Mouse (Mus musculus) midbrain, embryonic 15.5 days (tissue): ENCODE data around the gene Thpo. TPM values are rescaled to one million over a fixed set of nuclear protein-coding genes. Genes with fewer than 3 reads are reported as not detected.
A peak's percentile ranks its signal among the peaks of the same experiment; 100 is the strongest.

Source experiments
- ATAC-seq: fragments of 200-750 bp; cut with Nextera tagmentation; replicated peaks from 2 replicates; pipeline ENCODE4 v1.8.0; 2017; ENCODE audit warnings: moderate TSS enrichment
- H3K27ac ChIP-seq: fragments of 300-500 bp; sonication (generic); 2 replicates; pipeline ENCODE4 v1.5.1; 2015; ENCODE audit warnings: mild to moderate bottlenecking, inconsistent platforms
- H3K27me3 ChIP-seq: fragments of 300-500 bp; sonication (generic); replicated peaks from 2 replicates; pipeline ENCODE4 v1.6.1; 2015; ENCODE audit warnings: inconsistent platforms
- H3K36me3 ChIP-seq: fragments of 300-500 bp; sonication (generic); replicated peaks from 2 replicates; pipeline ENCODE4 v1.6.1; 2015; ENCODE audit warnings: inconsistent platforms
- H3K4me1 ChIP-seq: fragments of 300-500 bp; sonication (generic); 2 replicates; pipeline ENCODE4 v1.6.1; 2015; ENCODE audit warnings: inconsistent platforms
- H3K4me2 ChIP-seq: fragments of 300-500 bp; sonication (generic); 2 replicates; pipeline ENCODE4 v1.6.1; 2015; ENCODE audit warnings: inconsistent platforms, mild to moderate bottlenecking, moderate library complexity
- H3K4me3 ChIP-seq: fragments of 300-500 bp; sonication (generic); 2 replicates; pipeline ENCODE4 v1.5.1; 2015; ENCODE audit warnings: mild to moderate bottlenecking, inconsistent platforms
- H3K9ac ChIP-seq: fragments of 300-500 bp; sonication (generic); 2 replicates; pipeline ENCODE4 v1.6.1; 2015; ENCODE audit warnings: mild to moderate bottlenecking, inconsistent platforms
- H3K9me3 ChIP-seq: fragments of 300-500 bp; sonication (generic); 2 replicates; pipeline ENCODE4 v1.6.1; 2016; ENCODE audit warnings: inconsistent platforms
- WGBS: fragments of 180-500 bp; shearing (Covaris S2); methylation state at CpG from one replicate; pipeline ENCODE4 v1.1.7; 2015; ENCODE audit warnings: mixed read lengths; 5-methylcytosine and 5-hydroxymethylcytosine counted together
- polyA plus RNA-seq: library from polyadenylated mRNA; unstranded; fragments of >200 nt; fragmentation: Nextera tagmentation; extraction: Ambion mirVana; gene quantifications from 2 replicates; pipeline ENCODE4 v1.2.1, GENCODE M21; 2015

The Thpo gene
- polyA plus RNA-seq, 1 experiment from 2014 or later = 1.7 TPM

- peaks cover 15% of the 10 kb centered on the region for H3K4me1 ChIP-seq
- H3K4me3 ChIP-seq = no peak overlapping the region
- H3K36me3 ChIP-seq = no peaks in the 10 kb centered on the region
- H3K9ac ChIP-seq = no peak overlapping the region
- ATAC-seq = no peak
- no peaks in the 10 kb centered on the region for H3K9me3 ChIP-seq
- peaks cover 25% of the 10 kb centered on the region for H3K27me3 ChIP-seq
- 82% methylated on average over 5 of the region's 5 CpGs for WGBS
- no peak overlapping the region for H3K4me2 ChIP-seq
- H3K27ac ChIP-seq = no peak overlapping the region
Observed at GRCm38 (mm10) chr16:20736823-20737222, 2.5 kb upstream of the Thpo start.

GRCm38 (mm10) chr16:20736168-20736567 is 1.9 kb upstream of the Thpo start:
- WGBS = 88% methylated on average over 7 of the region's 7 CpGs
- Histone ChIP-seq H3K4me2 (no peak overlapping the region), H3K4me3 (no peak overlapping the region), H3K27ac (no peak overlapping the region), H3K9me3 (no peaks in the 10 kb centered on the region), H3K27me3 (peaks cover 25% of the 10 kb centered on the region), H3K9ac (no peak overlapping the region), H3K4me1 (peaks cover 15% of the 10 kb centered on the region), H3K36me3 (no peaks in the 10 kb centered on the region)
- no peak for ATAC-seq

- Histone ChIP-seq H3K4me1 (peaks cover 15% of the 10 kb centered on the region), H3K27me3 (peaks cover 25% of the 10 kb centered on the region), H3K9me3 (no peaks in the 10 kb centered on the region), H3K27ac (no peak overlapping the region), H3K4me3 (no peak overlapping the region), H3K36me3 (no peaks in the 10 kb centered on the region), H3K4me2 (no peak overlapping the region), H3K9ac (no peak overlapping the region)
- WGBS = 72% methylated on average over 5 of the region's 5 CpGs
- no peak for ATAC-seq
Observed at GRCm38 (mm10) chr16:20735651-20736050, 1.3 kb upstream of the Thpo start.

- peak within 1 kb of the TSS; percentile 84 for H3K9ac ChIP-seq
- WGBS = under 1% methylated on average over 57 of the region's 70 CpGs
- peak within 1 kb of the TSS; percentile 74 for H3K4me3 ChIP-seq
- H3K9me3 ChIP-seq = no peaks in the 10 kb centered on the region
- H3K36me3 ChIP-seq = no peaks in the 10 kb centered on the region
- peak within 1 kb of the TSS; percentile 89 for H3K4me2 ChIP-seq
- H3K27ac ChIP-seq = peak within 1 kb of the TSS; percentile 67
- peak; percentile 76 for ATAC-seq
- peaks cover 25% of the 10 kb centered on the region for H3K27me3 ChIP-seq
- H3K4me1 ChIP-seq = peaks cover 15% of the 10 kb centered on the region
Observed at GRCm38 (mm10) chr16:20732925-20733730, 1.2 kb downstream of the Thpo start, which contains the start of gene Chrd. Gene Chrd (plus strand): TSS chr16:20733127.

- peak overlapping the region; percentile 67 for H3K27ac ChIP-seq
- H3K9me3 ChIP-seq = no peaks in the 10 kb centered on the region
- no peaks in the 10 kb centered on the region for H3K36me3 ChIP-seq
- H3K9ac ChIP-seq = peak overlapping the region; percentile 84
- ATAC-seq = peak; percentile 50
- 0% methylated on average over 27 of the region's 30 CpGs for WGBS
- H3K4me2 ChIP-seq = peak overlapping the region; percentile 89
- peaks cover 15% of the 10 kb centered on the region for H3K4me1 ChIP-seq
- peaks cover 25% of the 10 kb centered on the region for H3K27me3 ChIP-seq
- peak overlapping the region; percentile 74 for H3K4me3 ChIP-seq
Observed at GRCm38 (mm10) chr16:20732251-20732924, 1.9 kb downstream of the Thpo start.

GRCm38 (mm10) chr16:20731688-20732087 is 2.6 kb downstream of the Thpo start:
- Histone ChIP-seq H3K9me3 (no peaks in the 10 kb centered on the region), H3K9ac (no peak overlapping the region), H3K36me3 (no peaks in the 10 kb centered on the region), H3K4me3 (no peak overlapping the region), H3K4me2 (no peak overlapping the region), H3K4me1 (peaks cover 15% of the 10 kb centered on the region), H3K27me3 (peaks cover 25% of the 10 kb centered on the region), H3K27ac (0 out of 2 replicates have a peak overlapping the region, but pooled peaks have one; percentile 67)
- WGBS = 61% methylated on average over 5 of the region's 5 CpGs
- no peak for ATAC-seq

- Histone ChIP-seq H3K4me3 (no peak overlapping the region), H3K27ac (no peak overlapping the region), H3K27me3 (peaks cover 15% of the 10 kb centered on the region), H3K9ac (no peak overlapping the region), H3K36me3 (no peaks in the 10 kb centered on the region), H3K9me3 (no peaks in the 10 kb centered on the region), H3K4me2 (no peak overlapping the region), H3K4me1 (peaks cover 15% of the 10 kb centered on the region)
- no peak for ATAC-seq
- WGBS = 40% methylated on average over 5 of the region's 5 CpGs
Observed at GRCm38 (mm10) chr16:20730293-20730711, 4.0 kb downstream of the Thpo start.

- H3K27ac ChIP-seq = no peak overlapping the region
- H3K4me2 ChIP-seq = no peak overlapping the region
- no peaks in the 10 kb centered on the region for H3K9me3 ChIP-seq
- 67% methylated on average over 1 of the region's 1 CpGs for WGBS
- H3K9ac ChIP-seq = no peak overlapping the region
- ATAC-seq = no peak
- no peaks in the 10 kb centered on the region for H3K4me1 ChIP-seq
- H3K4me3 ChIP-seq = no peak overlapping the region
- peaks cover 11% of the 10 kb centered on the region; the same call in 1 of the 2 replicates for H3K36me3 ChIP-seq
- H3K27me3 ChIP-seq = no peaks in the 10 kb centered on the region
Observed at GRCm38 (mm10) chr16:20726384-20726783, 7.9 kb downstream of the Thpo start.

GRCm38 (mm10) chr16:20725750-20726149 is 8.6 kb downstream of the Thpo start:
- no peaks in the 10 kb centered on the region for H3K9me3 ChIP-seq
- no peak overlapping the region for H3K9ac ChIP-seq
- no peak overlapping the region for H3K27ac ChIP-seq
- peaks cover 11% of the 10 kb centered on the region; the same call in 1 of the 2 replicates for H3K36me3 ChIP-seq
- whole genome bisulfite sequencing = 82% methylated on average over 4 of the region's 4 CpGs
- no peaks in the 10 kb centered on the region for H3K27me3 ChIP-seq
- H3K4me2 ChIP-seq = no peak overlapping the region
- no peaks in the 10 kb centered on the region for H3K4me1 ChIP-seq
- ATAC-seq = no peak
- no peak overlapping the region for H3K4me3 ChIP-seq

GRCm38 (mm10) chr16:20725321-20725720 is 9.0 kb downstream of the Thpo start:
- Histone ChIP-seq H3K36me3 (peaks cover 11% of the 10 kb centered on the region; the same call in 1 of the 2 replicates), H3K9ac (no peak overlapping the region), H3K4me2 (no peak overlapping the region), H3K9me3 (no peaks in the 10 kb centered on the region), H3K27me3 (no peaks in the 10 kb centered on the region), H3K4me3 (no peak overlapping the region), H3K4me1 (no peaks in the 10 kb centered on the region), H3K27ac (no peak overlapping the region)
- 81% methylated on average over 7 of the region's 7 CpGs for WGBS
- ATAC-seq = no peak

GRCm38 (mm10) chr16:20724338-20724748 is 10.0 kb downstream of the Thpo start:
- Histone ChIP-seq H3K4me2 (no peak overlapping the region), H3K27ac (no peak overlapping the region), H3K4me3 (no peak overlapping the region), H3K4me1 (no peaks in the 10 kb centered on the region), H3K36me3 (peaks cover 11% of the 10 kb centered on the region; the same call in 1 of the 2 replicates), H3K27me3 (no peaks in the 10 kb centered on the region), H3K9ac (no peak overlapping the region), H3K9me3 (no peaks in the 10 kb centered on the region)
- peak; percentile 67 for ATAC-seq
- WGBS = 41% methylated on average over 5 of the region's 5 CpGs

- Histone ChIP-seq H3K4me2 (no peak overlapping the region), H3K36me3 (peaks cover 11% of the 10 kb centered on the region; the same call in 1 of the 2 replicates), H3K4me3 (no peak overlapping the region), H3K27me3 (no peaks in the 10 kb centered on the region), H3K9ac (no peak overlapping the region), H3K27ac (no peak overlapping the region), H3K9me3 (no peaks in the 10 kb centered on the region), H3K4me1 (peaks cover 7% of the 10 kb centered on the region)
- no peak for ATAC-seq
- WGBS = 74% methylated on average over 4 of the region's 4 CpGs
Observed at GRCm38 (mm10) chr16:20723247-20723646, 11.1 kb downstream of the Thpo start.
